Mouse (Mus musculus) heart, postnatal 25 days (tissue): ENCODE data around the gene Klf12. TPM values are rescaled to one million over a fixed set of nuclear protein-coding genes. Genes with fewer than 3 reads are reported as not detected.

ENCODE experiments used
- DNase-seq: peaks from one replicate; pipeline ENCODE4 v3.0.0; 2022; ENCODE audit warnings: low spot score
- intact Hi-C: fragments of 180-260 bp; cut with DNase I; formaldehyde crosslinking; loops from one replicate; pipeline ENCODE4 v1.15.1; 2025
- total RNA-seq, 2 experiments: library from RNA; stranded (reverse); gene quantifications; 2 replicates each; pipeline ENCODE4 v1.2.3; 2021

Klf12 gene
- total RNA-seq, result 10 to 100 TPM; 16.2 to 18.6 TPM

DNA sequence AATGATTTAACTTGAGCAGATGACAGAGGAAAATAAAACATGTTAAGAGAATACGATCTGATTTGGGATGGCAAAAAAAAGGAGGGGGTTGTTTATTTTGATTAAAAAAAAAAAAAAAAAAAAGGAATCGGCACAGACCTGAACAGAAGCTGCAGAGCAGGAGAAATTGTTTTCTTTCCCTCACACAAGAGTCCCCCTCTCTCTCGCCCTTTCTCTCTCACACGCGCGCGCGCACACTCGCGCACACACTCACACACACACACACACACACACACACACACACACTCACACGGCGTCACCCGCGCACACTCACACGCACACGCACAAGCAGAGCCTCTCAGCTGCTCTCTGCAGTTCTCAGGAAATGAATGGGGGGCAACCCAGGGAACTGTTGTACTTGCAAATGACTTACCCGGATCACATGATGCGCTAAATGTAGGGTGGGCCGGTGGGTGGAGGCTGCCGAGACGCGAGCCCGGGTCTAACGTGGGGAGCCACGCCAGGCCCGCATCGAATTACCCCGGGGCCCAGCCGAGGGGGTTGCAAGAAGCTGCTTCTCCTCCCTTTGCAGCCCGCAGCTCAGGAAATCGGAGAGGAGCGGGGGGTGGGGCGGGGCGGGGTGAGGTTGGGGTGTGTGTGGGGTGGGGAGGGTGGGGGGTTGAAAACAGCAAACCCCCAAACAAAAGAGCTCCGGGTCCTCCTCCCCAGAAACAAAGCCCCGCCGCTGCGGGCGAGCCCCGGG is at the start of gene Klf12:
Gene Klf12 (minus strand): TSS at position 561 of the 742 bp plus-strand sequence.
- peak; percentile 75 for DNase-seq
- intact Hi-C loops, result loop anchor here (2.0 to 10.0 kb wide), 5 partner anchors 72 to 471 kb away; no protein-coding TSS in a partner anchor

DNA sequence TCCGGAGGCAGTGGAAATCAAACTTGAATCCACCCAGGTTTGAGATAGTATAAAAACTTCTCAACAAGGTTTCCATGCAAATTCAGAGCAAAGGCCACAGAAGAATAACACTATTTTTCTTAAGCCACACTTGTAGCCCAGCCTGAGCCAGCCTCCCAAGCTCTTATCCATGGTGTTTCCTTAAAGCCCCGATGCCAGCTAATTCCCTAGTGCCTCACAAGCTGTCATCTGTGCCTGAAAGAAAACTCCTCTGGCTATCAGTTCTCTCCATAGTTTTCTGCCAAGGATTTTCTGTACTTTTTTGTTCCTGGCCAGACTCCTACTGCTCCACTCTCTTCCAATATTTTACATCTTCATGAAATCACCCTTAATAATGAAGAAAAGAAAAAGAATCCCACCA is 48.9 kb upstream of the Klf12 start:
- intact Hi-C loops, result no loop called here
- peak; percentile 19 for DNase-seq

DNA sequence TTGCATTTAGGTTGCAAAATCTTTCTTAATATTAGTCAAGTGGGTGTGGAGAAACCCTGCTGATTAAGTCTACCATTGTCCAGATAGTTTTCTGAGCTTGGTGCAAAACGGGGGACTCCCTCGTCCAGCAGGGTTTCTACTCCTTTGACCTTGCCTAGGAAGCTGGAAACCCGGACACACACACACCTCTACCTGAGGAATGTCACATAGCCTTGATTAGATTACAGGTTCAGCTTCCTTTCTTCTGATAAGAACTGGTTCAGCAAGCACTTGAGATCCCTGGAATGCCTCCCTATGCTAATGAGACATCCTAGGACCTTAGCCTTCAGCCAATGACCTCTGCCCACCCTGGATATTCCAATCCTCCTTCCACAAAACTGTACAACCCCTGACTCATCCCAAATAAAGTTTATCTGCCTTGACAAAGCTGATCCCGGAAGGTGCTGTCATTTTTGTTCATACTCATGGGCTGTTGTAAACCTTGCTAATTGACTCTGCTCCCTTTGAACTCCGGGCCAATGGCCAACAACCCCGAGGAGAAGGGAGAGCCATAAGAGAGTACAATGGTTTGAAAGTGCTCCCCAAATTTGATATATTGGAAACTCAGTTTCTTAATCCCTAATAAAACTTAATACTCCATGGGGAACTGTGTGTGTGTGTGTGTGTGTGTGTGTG is 44.3 kb upstream of the Klf12 start:
- intact Hi-C loops, result no loop called here
- no peak for DNase-seq

DNA sequence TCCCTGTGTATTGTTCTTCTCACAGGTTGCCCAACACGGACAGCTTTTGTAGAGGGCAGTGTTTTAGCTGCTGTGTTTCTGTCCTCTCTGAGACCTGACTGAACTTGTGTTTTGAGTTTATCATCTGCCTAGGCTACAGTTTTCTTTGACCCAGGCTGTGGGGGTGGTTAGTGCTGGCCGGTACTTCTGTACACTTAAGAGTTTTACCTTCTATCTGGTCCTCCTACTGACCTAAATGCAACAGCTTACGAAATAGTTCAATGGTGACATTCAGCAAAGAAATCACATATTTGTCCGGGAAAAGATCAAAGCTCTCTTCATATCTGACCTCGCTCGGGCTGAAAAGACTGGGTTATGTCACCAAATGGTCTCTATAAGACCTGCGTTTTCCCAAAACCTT is 39.8 kb upstream of the Klf12 start:
- DNase-seq, result no peak
- intact Hi-C loops, result no loop called here

DNA sequence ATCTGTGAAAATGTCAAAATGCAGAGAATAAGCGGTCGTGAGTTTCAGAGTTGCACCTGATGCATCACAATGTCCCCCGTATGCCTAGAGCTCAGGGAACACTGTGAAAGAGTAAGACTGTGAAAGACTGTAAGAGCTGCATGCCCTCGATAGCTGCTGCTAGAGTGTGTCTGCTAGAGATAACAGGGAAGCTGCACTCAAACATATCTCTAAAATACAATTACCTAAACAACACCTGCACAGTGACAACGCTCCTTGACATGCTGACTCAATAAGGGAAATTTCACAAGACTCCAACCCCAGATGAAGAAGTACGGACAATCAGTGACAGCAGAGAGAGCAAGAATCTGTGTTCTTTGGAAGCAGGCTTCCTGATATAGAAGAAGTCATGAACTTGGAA is 37.5 kb upstream of the Klf12 start:
- no peak for DNase-seq
- intact Hi-C loops, result no loop called here

DNA sequence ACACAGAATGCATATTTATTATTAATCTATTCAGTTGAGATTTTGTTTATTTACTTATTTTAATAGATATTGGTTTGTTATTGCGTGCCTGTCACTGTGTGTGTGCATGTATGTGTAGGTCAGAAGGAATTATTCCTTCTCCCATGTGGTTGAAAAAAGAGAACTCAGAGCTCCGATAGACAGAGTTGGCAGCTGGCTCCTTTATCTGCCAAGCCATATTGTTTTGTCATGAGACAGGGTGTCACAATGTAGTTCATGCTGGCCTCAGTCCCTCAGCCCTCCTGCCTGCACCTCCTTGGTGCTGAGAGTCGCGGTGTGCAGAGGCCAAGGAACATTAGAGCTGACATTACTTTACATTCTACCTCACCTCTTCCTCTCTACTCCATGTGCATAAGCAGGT is 32.3 kb upstream of the Klf12 start:
- intact Hi-C loops, result no loop called here
- DNase-seq, result no peak

DNA sequence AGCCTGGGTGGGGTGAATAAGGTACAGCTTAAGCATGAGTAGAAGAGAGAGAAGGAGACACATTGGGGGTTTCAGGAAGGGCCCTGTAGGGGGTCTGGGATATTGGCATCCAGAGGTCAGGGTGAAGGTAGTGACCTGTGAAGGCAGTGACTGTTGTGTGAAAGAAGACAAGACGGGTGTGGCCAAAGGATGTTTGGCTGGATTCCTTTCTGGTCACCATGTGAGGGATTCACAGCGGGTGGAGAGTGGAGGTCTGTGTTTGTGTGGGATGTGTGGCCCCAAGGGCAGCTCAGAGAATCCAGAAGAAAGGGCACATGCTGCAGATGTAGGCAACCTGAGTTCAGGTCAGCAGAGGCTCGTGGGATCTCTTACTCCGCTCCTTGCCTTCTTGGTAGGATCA is 29.6 kb upstream of the Klf12 start:
- intact Hi-C loops, result no loop called here
- DNase-seq, result no peak

DNA sequence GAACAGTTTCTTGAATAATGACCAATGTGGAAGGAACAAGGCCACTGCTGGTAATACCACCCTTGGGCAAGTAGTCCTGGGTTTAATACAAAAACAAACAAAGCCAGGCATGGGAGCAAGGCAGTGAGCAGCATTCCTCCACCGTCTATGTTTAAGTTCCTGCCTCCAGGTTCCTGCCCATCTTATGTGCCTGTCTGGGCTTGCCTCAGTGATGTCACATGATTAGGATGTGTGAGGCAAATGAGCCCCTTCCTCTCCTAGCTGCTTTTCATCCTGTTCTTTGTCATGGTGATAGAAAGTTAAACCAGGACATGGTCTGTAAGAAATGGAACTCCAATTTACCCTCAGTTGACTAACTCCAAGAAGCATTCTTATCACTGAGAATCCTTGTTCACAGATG is 16.4 kb upstream of the Klf12 start:
- no peak for DNase-seq
- intact Hi-C loops, result no loop called here

DNA sequence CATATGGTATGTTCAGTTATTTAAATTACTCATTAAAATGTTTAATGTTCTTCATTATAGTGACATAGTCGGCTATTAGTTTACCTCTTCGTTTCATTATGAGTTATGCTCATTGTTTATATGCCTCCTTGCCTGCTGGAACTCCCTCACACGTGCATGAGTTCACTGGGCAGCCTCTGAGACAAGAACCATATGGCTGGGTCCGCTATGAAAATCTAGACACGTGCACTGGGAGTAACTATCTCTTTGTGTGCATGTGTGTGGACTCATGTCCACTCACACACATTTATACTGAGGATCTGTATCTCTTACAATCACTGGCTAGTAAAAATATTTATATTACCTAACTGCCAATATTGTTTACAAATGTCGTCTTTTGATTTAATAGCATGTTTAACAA is 14.4 kb upstream of the Klf12 start:
- intact Hi-C loops, result no loop called here
- no peak for DNase-seq

DNA sequence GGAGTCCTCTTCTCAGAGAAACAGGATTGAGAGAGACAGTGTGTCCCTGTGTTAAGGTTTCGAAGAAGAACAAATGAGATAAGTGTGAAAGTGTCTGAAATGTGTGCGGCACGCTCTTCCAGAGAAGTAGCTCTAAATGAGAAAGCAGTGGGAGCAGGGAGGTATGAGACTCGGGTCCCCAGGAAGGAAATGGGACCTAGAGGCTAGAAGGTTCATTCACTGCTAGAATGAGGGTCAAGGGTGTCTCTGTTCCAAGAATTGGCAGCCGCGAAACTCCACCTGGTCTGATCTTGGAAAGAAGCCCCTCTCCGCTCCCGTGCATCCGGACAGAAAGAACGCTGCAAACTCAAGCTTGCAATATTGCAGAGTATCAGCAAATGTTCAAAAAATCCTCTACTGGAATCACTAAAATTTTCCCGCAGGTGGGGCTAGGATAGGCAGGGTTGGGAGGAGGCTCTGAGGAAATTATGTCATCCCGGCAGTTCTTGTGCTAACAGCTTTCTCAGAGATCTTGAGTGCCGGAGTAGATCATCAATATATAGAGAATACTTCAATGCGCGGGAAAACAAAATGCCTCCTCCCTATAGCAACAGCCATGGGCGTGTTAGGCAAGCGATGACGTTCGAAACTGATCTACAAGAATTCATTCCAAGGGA is 2.2 kb upstream of the Klf12 start:
- intact Hi-C loops, result loop anchor here (5.0 to 10.0 kb wide), 6 partner anchors 164 to 468 kb away; no protein-coding TSS in a partner anchor

DNA sequence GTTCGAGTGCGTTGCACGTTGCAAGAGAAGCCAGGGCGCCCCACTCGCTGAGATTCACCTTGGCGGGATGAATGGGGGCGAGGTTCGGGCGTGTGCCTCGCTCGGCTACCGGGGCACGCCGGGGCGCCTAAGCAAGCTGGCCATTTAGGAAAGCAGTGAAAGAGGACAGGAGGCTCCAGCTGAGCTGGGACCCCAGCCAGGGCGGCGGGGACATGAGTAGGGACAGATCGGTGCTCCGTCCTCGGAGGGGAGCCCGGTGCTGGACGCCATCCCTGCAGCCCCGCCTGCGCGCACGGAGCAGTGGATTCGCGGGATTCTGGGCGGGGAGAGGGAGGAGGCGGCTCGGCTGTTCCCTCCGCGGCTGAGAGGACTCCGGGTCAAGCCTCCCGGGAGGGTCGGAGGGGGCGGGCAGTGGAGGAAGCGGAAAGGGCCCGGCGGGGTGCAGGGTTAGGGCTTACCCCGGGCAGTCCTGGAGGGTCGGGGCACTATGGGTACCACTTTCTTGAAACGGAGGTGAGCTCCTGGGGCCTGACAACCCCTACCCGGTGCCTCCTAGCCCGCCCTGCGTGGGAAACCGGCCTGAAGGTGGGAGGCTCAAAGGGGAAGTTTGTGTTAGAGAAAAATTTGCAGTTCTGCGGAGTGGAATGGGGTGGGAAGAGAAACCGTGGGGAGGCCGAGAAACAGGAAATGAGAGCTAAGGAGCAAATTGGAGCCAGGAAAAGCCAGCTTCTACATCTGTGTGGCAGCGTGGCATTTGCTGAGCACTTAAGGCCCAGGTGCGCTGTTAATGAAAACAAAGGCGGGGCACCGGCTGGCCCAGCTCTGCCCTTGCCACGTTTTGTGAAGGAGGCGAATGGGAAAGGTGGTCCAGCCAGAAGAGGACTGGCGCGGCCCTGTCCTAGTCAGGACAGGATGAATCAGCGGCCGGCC is 1.4 kb upstream of the Klf12 start:
- intact Hi-C loops, result loop anchor here (2.0 to 10.0 kb wide), 7 partner anchors 107 to 469 kb away; no protein-coding TSS in a partner anchor
- peak; percentile 75 for DNase-seq

More for the DNA sequence above, 2.2 kb upstream of the Klf12 start:
- no peak for DNase-seq

DNA sequence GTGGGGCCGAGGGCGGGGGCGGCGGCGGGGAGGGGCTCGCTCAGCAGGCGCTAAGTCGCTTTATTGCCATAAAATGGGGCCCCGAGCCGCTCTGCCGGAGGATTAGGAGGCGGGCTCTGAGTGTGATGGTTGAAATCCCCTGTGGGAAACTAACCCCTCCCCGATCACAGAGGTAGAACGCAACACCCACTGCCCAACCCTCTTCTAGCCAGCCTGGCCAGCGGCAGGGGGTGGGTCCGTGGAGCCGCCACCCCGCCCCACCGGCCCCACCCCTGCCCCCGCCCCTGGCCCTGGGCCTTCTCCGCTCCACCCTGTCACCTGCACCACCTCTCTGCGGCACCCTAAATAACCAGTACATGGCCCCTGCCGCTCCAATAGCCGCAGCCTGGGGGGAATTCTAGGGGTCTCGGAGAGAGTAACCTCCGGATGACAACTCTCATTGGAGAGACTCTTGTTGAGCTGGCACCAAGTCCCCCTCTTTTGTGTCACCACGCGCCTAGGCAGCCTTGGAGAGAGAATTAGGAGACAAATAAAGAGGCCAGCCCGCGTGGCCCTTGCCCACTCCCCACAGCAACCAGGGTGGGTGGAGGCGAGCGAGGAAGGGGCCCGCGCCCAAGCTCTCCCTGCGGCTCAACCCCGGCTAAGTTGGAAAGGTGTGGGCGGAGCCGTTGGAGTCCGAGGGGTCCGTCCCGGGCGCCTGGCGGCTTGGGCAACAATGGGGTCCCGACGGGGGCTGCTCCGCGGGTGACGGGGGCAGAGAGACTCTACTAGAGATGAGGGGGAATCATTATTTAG is 579 bp upstream of the Klf12 start:
- peak; percentile 67 for DNase-seq
- intact Hi-C loops, result loop anchor here (2.0 to 10.0 kb wide), 8 partner anchors 73 to 470 kb away; no protein-coding TSS in a partner anchor

DNA sequence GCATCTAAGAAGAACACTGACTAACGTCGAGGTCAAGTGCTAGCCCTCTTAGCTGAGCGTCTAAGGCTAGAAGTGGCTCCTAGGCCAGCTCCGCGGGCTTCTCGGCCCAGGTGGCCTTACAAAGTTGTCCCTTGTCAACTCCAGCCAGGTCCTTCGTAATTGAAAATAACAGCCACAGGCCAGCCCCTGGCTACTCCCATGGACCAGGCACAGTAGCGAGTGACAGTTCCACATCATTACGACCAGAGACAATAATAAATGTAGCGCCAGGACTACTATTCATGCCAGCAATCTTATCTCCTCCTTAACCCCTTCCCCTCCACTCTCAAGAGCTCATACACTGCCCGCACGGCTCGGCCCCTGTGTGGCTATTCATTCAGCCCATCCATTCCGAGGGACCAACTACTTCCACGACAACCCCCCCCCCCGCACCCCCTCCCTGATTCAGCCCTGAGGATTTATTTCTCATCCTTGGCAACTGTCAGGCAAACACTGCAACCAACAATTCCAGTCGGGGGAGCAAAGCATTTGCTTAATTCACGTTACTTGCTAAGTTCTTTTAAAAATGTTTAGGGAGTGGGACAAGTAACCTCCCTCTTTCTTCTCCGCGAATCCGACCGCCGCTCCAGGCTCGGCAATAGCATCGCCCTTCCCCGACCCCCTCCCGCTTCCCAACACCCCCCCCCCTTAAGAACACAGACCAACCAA is 914 bp downstream of the Klf12 start:
- DNase-seq, result no peak
- intact Hi-C loops, result loop anchor here (2.0 to 10.0 kb wide), 5 partner anchors 71 to 471 kb away; no protein-coding TSS in a partner anchor

DNA sequence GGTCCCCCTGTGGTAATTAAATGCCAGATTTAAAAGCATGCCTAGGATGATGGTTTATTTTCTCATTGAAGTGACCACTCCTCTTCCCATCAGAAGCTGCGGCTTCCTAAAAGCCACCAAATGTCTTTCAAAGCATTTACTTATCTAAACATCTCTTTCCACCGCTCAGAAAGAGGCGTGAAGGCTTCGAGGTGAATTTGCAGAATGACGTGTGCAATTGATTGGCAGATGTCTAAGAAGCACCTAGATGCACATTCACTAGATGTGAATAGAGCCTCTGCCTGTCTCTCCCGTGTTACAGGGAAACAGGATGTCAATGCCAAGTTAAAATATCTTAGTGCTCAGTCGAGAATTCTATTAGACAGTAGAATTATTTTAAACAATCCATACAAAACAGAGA is 1.8 kb downstream of the Klf12 start:
- no peak for DNase-seq
- intact Hi-C loops, result loop anchor here (5.0 to 10.0 kb wide), 4 partner anchors 70 to 472 kb away; no protein-coding TSS in a partner anchor

DNA sequence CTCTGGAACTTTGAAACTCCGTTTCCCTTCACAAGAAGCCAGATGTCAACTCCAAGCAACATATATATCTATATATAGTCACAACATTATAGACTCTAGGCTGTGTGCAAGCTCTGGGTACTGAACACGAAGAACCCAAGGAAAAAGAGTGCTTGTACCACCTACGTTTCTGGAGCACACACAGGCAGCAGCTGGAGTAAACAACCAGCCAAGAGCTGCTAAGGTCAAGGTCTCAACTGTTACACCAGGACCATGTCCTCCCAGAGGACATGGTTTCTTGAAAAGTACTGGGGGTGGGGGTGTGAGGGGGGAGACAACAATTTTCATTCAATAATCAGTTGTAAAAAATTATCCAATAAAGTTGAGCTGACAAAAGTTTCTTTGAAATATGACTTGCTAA is 2.7 kb downstream of the Klf12 start:
- intact Hi-C loops, result loop anchor here (5.0 to 10.0 kb wide), 4 partner anchors 69 to 473 kb away; no protein-coding TSS in a partner anchor

DNA sequence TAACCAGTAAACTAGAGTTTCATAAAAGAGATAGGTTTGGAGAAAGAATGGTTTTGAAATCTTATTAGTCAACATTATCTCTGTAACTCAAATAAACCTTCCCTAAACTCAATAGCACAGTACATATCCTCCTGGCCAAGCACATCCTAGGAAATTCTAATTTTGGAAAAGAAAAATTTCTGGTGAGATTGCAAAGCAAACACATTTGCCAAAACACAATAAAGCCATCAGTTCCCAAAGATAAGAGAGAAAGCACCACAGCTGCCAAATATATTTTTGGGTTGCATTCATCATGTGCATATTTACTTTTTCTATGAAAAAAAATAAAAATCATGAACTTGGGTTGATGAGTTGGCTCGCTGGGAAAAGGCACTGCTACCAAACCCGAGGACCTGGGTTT is 10.3 kb downstream of the Klf12 start:
- no peak for DNase-seq
- intact Hi-C loops, result no loop called here

More for the DNA sequence above, 2.7 kb downstream of the Klf12 start:
- DNase-seq, result no peak

DNA sequence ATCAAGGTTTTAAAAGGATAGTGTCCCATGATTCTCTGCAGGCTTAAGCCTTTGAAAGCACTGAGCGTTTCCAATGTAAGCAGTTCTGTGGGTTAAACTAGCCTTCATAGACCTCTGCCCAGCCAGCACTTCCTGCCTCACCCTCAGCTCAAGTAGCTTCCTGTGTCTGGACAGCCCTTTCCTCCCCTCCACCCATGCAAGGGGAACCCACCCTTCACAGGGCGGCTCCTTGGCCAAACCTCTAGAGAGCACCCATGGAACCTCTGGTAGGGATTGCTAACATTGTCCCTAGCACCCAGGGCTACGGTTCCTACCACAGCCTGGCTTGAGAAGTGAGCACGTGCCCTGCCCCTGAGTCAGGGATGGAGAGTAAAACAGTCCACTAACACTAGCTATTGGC is 23.9 kb downstream of the Klf12 start:
- peak; percentile 38 for DNase-seq
- intact Hi-C loops, result no loop called here

DNA sequence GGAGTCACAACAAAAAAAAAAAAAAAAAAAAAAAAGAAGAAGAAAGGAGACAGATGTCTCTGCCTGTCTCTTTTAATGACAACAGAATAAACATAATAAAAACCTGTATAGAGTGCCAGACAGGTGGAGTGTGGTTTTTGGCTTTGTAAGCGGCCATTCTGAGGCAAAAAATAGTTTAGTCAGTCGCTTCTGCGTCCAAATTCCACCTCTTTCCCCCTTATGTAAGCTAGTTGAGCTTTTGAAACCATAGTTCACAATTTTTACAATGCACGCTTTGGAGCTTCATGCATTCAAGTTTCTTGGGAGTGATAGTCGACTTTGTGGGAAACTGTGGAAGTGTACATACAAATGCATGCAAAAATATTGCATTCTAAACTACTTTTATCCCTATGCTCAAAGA is 41.4 kb downstream of the Klf12 start:
- no peak for DNase-seq
- intact Hi-C loops, result no loop called here
